Mouse (Mus musculus) mouse embryonic stem cell (cell line): ENCODE data around the gene Olfr101.

Source experiments
- in situ Hi-C, 2 experiments: fragments of 300-500 bp; cut with MboI; formaldehyde crosslinking; loops; 1 replicate in 1 of 2; 3 replicates in 1 of 2; pipeline ENCODE4 v1.14.3; 2019 to 2020; ENCODE audit warnings: low sequenced_read_pairs in 2 of 2, low pct_unique_long_range_greater_than_20kb in 1 of 2, mixed read lengths in 1 of 2; ENCODE audit not compliant: unreplicated experiment in 1 of 2

The Olfr101 gene

DNA sequence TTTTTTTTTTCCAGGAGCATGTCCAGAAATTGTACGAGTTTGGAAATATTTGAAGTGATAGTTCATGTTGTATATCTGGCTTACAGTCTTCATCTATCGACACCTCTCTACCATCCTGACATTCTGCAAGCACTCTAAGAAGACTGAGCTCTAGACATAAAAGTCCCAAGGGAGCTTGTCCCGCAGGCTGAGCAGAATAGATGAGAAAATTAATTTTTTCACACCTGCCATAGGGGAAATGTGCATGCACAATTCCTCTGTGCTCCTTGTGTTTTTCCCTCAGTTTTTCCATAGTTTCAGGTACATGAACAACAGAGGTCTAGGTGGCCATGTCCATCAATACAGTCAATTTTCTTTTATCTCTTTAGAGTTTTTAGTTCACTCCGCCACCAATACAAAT lies at the start of gene Olfr101:
Gene Olfr101 (minus strand): TSS at position 101 of the 400 bp plus-strand sequence.
- in situ Hi-C loops = no loop called here

DNA sequence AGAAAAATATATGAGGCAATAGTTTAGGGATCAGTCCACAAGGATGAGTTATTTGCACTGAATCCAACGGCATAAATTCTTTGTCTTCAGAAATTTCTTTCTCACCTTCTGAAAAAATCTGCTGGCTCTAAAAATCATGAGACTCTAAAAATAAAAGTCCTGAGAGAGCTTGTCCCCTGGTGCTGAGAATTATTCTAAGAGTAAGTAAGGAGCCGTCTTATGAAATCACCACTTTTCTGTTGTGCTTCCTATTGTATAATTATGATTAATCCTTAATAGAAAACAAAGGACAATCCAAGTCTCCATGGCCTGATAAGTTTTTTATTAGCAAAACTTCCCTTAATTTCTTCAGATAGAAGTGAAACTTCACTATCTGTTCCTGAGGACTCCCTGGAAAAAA lies 35.5 kb upstream of the Olfr101 start, which contains the start of gene Olfr103:
Gene Olfr103 (minus strand): TSS at position 101 of the 400 bp plus-strand sequence.
- in situ Hi-C loops = no loop called here

DNA sequence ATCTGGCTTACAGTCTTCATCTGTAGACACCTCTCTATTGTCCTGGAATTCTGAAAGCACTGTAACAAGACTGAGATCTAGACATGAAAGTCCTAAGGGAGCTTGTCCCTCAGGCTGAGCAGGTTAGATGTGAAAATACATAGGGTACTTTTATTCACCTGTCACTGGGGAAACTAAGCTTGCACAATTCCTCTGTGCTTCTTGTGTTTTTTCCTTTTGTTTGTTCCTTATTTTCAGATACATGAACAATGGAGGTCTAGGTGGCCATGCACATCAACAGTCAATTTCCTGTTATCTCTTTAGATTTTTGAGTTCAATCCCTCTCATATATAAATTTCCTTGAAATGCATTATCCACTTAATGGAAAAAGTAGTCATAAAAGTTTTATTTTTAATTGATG lies 12.8 kb upstream of the Olfr101 start, which contains the start of gene Olfr102:
Gene Olfr102 (minus strand): TSS at position 101 of the 400 bp plus-strand sequence.
- in situ Hi-C loops = no loop called here

DNA sequence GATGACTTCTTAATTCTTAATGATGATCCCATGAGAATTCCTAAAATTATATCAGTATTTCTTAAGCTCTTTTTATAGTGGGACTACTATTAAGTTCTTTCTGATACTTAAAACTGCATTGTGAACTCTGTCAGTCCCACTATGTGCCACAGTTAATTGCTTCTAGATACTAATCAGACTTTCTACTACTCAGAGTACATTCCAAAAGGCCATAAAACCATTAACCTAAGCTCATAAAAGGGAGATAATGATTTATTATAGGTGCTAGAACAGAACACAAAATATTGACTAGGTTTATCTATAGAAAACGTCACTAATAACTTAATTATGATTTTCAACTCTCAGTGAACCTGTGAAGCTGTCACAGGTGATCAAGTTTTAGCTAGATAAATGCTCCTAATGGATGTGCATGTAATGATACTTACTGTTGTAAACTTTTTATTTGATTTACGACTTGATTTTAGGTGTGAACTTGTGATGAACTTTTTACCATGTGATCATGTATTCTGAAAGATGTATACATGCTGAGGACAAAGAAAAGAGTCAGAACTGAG lies 6.1 kb upstream of the Olfr101 start:
- in situ Hi-C loops = no loop called here

DNA sequence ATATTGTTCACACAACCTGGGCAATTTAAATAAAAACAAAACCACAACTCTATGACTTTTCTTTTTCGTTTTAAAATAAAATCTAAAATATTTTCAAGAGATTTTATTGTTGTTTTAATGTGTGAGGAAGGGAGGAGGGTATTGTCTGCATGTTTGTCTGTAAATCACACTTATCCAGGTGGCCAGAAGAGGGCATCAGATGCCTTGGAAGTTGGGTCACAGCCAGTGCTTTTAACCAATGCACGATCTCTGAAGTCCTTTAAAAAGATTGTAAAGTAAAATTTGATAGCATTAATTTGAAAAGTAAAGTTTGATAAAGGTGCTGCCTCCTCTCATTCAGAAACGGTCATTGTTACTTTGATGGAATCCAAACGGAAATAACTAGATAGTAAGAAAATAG lies 4.4 kb upstream of the Olfr101 start:
- in situ Hi-C loops = no loop called here

DNA sequence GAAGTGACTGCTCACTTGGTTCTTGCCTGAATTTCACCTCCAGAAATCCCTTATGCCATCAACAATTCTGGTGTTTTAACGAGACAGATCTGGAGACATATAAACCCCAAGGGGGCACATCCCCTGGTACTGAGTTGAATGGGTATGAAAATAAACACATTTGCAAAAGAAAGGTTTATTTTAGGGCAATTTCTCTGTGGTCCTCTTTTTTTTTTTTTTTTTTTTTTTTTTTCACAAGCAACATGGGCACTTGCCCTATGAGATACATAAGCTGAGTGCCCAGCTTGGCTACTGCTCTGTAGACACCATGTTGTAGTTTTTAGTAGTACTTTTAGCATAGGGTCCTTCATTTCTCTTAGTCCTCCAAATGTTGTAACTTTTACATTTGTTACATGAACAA lies 20.8 kb downstream of the Olfr101 start, which contains the start of gene Olfr99:
Gene Olfr99 (minus strand): TSS at position 101 of the 400 bp plus-strand sequence.
- in situ Hi-C loops = no loop called here

DNA sequence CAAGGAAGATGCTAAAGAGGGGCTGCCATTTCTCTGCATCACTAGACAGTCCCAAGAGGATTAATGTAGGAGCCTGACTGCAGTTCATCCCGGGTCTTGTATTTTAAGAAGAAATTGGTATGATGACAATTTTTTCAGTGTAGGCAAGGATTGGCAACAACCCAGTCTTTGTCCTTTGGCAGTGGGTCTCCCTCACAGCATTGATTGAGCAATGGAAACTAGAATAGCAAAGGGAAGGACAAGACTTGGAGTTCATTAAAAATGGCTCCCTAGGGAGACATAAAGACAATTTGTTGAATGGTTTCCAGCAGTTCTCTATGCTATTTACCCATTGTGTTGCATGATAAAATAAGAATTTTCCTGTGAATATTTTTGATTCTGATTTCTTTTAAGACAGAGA lies 23.8 kb downstream of the Olfr101 start:
- in situ Hi-C loops = no loop called here

DNA sequence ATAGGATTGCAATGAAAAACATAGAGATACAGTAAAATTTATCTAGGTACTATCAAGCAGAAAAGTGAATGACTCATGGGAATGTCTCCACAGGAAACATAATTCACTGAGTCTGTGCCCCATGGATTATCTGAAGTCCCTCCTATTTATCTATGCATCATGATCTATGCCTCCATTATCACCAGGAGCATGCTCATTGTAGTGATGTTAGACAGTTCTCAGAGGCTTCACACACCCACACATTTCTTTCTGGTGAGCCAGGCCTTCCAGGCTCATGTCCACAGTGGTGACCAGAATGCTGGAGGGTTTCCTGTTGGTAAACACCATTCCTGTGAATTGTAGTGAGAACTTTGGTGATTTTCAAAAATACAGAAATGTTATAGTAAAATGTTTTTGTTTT lies 27.5 kb downstream of the Olfr101 start:
- in situ Hi-C loops = no loop called here

DNA sequence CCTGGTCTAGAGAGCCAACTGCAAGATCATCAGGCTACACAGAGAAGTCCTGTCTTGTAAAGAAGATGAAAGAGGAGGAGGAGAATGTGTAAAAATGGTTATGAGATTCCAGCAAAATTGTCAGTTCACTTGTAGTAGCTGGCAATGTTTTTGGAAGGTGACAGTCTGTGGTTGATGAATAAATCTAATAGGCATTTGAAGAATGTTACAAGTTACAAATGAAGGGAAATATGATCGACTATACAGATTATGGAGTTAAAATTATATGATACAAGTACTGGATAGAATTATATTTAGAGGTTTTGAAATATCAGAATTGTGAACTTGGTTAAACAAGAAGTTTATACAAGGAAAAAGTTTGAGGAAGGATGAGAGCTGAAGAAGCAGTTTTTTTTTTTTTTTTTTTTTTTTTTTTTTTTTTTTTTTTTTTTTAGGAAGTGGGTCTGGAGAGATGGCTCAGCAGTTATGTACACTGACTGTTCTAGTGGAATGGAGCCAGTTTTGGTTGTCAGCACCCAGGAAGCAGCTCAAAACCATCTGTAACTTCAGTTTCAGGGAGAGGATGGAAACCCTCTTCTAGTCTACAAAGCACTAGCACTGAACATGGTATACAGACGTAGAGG lies 28.4 kb downstream of the Olfr101 start:
- in situ Hi-C loops = no loop called here

DNA sequence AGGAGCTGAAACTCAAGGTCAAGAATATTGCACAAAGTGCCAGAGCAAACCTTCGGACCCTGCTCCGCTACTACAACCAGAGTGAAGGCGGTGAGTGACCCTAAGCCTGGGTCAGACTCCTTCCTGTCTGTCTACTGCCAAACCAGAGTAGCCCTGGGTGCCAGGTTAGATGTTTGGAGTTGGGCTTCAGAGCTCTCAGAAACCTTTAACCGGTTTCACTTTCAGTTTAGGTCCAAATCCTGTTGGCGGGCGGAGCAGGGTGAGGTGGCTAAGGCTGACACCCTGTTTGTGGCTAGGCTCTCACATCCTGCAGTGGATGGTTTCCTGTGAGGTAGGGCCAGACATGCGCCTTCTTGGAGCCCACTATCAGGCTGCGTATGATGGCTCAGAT lies 33.4 kb downstream of the Olfr101 start:
- in situ Hi-C loops = no loop called here

DNA sequence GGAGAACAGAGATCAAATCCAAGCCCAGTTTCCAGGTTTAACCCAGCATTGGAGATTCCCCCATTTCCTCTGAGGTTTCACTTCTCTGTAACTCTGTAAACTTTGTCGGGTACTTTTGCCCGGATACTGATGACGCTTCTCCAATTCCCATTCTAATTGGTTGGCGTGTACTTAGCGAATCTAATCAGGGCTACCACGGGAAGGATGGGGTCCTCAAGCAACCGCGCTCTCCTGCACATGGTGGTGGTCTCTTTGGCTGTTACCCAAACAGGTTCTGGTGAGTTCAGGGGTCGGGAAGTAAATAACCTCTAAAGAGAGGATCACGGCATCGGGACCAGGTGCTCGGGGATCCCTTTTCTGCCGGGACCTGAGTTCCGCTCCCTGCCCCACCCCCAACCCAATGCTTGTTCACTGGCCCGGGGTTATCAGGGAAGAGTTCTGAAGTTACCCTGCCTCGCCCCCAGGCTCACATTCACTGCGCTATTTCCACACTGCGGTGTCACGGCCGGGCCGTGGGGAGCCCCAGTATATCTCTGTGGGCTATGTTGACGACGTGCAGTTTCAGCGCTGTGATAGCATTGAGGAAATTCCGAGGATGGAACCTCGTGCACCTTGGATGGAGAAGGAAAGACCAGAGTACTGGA lies 33.9 kb downstream of the Olfr101 start, which contains the start of gene H2-M3:
Gene H2-M3 (plus strand): TSS at position 163 of the 644 bp plus-strand sequence.
- in situ Hi-C loops = no loop called here

DNA sequence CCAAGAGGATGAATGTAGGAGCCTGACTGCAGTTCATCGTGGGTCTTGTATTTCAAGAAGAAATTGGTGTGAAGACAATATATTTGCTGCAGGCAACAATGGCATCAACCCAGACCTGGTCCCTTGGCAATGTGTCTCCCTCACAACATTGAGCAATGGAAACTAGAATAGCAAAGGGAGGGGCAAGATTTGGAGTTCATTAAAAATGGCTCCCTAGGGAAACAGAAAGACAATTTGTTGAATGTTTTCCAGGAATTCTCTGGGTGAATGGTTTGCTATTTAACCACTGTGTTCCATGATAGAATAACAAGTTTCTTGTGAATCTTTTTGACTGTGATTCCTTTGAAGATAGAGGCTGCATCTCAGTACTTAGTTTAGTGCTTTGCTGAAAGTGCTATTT lies 40.5 kb downstream of the Olfr101 start, which contains the start of gene Olfr98:
Gene Olfr98 (minus strand): TSS at position 124 of the 400 bp plus-strand sequence.
- in situ Hi-C loops = no loop called here

DNA sequence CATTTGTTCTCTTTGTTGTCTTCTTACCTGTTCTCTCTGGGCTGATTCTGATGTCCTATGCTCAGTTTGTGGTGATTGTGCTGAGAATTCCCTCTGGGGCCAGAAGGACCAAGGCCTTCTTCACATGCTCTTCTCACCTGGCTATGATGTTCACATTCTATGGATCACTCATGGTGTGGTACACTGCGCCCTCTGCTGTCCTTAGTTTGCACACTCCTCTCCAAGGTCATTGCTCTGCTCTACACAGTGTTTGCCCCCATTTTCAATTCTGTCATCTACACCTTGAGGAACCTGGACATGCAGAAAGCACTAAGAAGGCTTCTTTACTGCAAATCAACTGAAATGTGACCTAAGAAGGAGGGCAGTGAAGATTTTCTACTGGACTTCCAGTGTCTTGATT lies 53.6 kb downstream of the Olfr101 start:
- in situ Hi-C loops = no loop called here

DNA sequence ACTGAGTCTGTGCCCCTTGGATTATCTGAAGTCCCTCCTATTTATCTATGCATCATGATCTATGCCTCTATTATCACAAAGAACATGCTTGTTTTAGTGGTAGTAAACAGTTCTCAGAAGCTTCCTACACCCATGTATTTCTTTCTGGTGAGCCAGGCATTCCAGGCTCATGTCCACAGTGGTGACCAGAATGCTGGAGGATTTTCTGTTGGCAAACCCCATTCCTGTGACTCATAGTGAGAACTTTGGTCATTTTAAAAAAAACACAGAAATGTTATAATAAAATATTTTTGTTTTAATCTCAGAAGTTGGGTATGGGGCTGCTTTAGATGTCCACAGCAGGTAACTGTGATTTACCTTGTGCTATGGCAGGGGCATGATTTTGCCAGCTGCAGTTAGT lies 54.7 kb downstream of the Olfr101 start:
- in situ Hi-C loops = no loop called here
